24 mouse cellular contexts compared by ENCODE assay signal in the genomic region with DNA sequence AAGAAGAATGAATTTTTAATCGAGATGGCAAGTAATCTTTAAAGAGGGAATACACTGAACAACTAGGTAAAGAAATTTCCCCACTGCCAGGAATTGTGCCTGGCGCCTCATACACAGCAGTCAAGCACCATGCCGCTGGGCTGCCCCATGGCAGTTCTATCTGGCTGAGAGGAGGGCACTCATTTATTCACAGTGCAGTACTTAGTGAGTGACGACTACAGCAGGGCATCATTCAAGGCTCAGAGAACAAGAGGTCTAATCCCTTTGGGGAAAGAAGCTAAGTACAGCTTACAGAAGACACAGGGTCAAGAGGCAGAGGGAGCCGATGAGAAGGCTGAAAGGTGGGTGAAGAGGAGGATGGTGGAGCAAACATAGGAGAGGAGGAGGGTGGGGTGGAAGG.
"Had no signal": no experiment of that assay in that cellular context is flagged by ENCODE, and none has a peak within 500 bp of the region (broad histone marks: within the 10 kb centered on the region; RNA-seq: fewer than 3 reads in every experiment).

No protein-coding gene starts in this region.

- H3K27ac ChIP-seq: gastrocnemius, adult 2 months; heart, adult 2 months; heart, embryonic 13.5 days; heart, embryonic 15.5 days; hindbrain, embryonic 13.5 days; hindbrain, embryonic 15.5 days; intestine, embryonic 15.5 days; left cerebral cortex, adult 2 months; limb, embryonic 10.5 days; limb, embryonic 12.5 days; liver, embryonic 13.5 days had no signal

- ATAC-seq: inflammation-experienced regulatory T-cells, adult 6 months; intestine, embryonic 15.5 days; intestine, postnatal 0 days had no signal

- H3K4me3 ChIP-seq: gastrocnemius, adult 2 months; heart, adult 2 months; heart, embryonic 13.5 days; heart, embryonic 15.5 days; hindbrain, embryonic 13.5 days; hindbrain, embryonic 15.5 days; intestine, embryonic 15.5 days; left cerebral cortex, adult 2 months; limb, embryonic 10.5 days; limb, embryonic 12.5 days; liver, embryonic 13.5 days had no signal

- DNase-seq: gastrocnemius, adult 2 months; gastrocnemius, postnatal 10 days; gastrocnemius, postnatal 25 days; heart, adult 2 months; heart, postnatal 14 days; heart, postnatal 4 days; kidney, adult 18-20 months; kidney, adult 8-10 months; kidney, postnatal 10 days; kidney, postnatal 25 days; kidney, postnatal 4 days; layer of hippocampus, adult 9-11 months; liver; liver, embryonic 13.5 days had no signal
